Mouse (Mus musculus) forebrain, embryonic 16.5 days (tissue): ENCODE measurements around the gene Arhgdib. TPM values are rescaled to one million over a fixed set of nuclear protein-coding genes. Genes with fewer than 3 reads are reported as not detected.

ENCODE experiments used
- ATAC-seq: fragments of 200-750 bp; cut with Nextera tagmentation; 2 replicates; pipeline ENCODE4 v1.8.0; 2017; ENCODE audit warnings: mild to moderate bottlenecking, moderate library complexity
- H3K27ac ChIP-seq: fragments of 300-500 bp; sonication (generic); 2 replicates; pipeline ENCODE4 v1.5.1; 2014; ENCODE audit warnings: low read length, control low read depth
- H3K27me3 ChIP-seq: fragments of 300-500 bp; sonication (generic); replicated peaks from 2 replicates; pipeline ENCODE4 v1.6.1; 2014; ENCODE audit warnings: low read length; ENCODE audit not compliant: control insufficient read depth, insufficient read depth
- H3K36me3 ChIP-seq: fragments of 300-500 bp; sonication (generic); 2 replicates; pipeline ENCODE4 v1.6.1; 2014; ENCODE audit not compliant: control insufficient read depth, insufficient read depth
- H3K4me1 ChIP-seq: fragments of 300-500 bp; sonication (generic); replicated peaks from 2 replicates; pipeline ENCODE4 v1.6.1; 2014; ENCODE audit warnings: low read length; ENCODE audit not compliant: control insufficient read depth, insufficient read depth
- H3K4me2 ChIP-seq: fragments of 300-500 bp; sonication (generic); 2 replicates; pipeline ENCODE4 v1.6.1; 2014; ENCODE audit warnings: mild to moderate bottlenecking, low read length, control low read depth
- H3K4me3 ChIP-seq: fragments of 300-500 bp; sonication (generic); replicated peaks from 2 replicates; pipeline ENCODE4 v1.5.1; 2014; ENCODE audit warnings: mild to moderate bottlenecking, low read length, control low read depth
- H3K9ac ChIP-seq: fragments of 300-500 bp; sonication (generic); replicated peaks from 2 replicates; pipeline ENCODE4 v1.6.1; 2014; ENCODE audit warnings: low read depth, low read length, control low read depth
- H3K9me3 ChIP-seq: fragments of 300-500 bp; sonication (generic); 2 replicates; pipeline ENCODE4 v1.6.1; 2016; ENCODE audit warnings: low read length; ENCODE audit not compliant: control insufficient read depth
- WGBS: fragments of 180-500 bp; shearing (Covaris S2); extraction: QIAGEN DNeasy Blood & Tissue Kit; methylation state at CpG from one replicate; pipeline ENCODE4 v1.1.7; 2014; 5-methylcytosine and 5-hydroxymethylcytosine counted together
- polyA plus RNA-seq: library from polyadenylated mRNA; unstranded; fragments of >200 nt; fragmentation: Nextera tagmentation; extraction: Ambion mirVana; gene quantifications from 2 replicates; pipeline ENCODE4 v1.2.1, GENCODE M21; 2015

The Arhgdib gene
- polyA plus RNA-seq, 1 experiment from 2014 or later: 18.5 TPM

DNA sequence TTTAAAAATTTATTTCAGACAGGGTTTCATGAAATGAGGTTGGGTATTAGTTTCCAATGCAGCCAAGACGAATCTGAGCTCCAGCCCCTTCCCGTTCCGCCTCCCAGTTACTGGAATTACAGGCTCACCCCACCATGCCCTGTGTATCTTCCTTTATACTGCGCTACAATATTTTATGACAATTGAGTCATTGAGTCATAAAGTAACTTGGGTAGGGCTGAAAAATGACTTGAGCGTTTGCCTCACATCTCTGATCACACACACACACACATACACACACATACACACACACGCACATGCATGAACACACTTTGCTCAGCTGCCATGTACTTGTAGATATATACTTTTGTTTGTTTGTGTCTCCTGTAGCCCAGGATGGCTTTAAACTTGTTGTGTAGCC is 27.5 kb downstream of the Arhgdib start:
- H3K27me3 ChIP-seq: no peaks in the 10 kb centered on the region
- no peak overlapping the region for H3K4me2 ChIP-seq
- no peaks in the 10 kb centered on the region for H3K9me3 ChIP-seq
- H3K27ac ChIP-seq: no peak overlapping the region
- no peak overlapping the region for H3K4me3 ChIP-seq
- H3K4me1 ChIP-seq: peaks cover 8% of the 10 kb centered on the region
- H3K9ac ChIP-seq: no peak overlapping the region
- 92% methylated on average over 6 of the region's 6 CpGs for WGBS
- H3K36me3 ChIP-seq: no peaks in the 10 kb centered on the region
- no peak for ATAC-seq

DNA sequence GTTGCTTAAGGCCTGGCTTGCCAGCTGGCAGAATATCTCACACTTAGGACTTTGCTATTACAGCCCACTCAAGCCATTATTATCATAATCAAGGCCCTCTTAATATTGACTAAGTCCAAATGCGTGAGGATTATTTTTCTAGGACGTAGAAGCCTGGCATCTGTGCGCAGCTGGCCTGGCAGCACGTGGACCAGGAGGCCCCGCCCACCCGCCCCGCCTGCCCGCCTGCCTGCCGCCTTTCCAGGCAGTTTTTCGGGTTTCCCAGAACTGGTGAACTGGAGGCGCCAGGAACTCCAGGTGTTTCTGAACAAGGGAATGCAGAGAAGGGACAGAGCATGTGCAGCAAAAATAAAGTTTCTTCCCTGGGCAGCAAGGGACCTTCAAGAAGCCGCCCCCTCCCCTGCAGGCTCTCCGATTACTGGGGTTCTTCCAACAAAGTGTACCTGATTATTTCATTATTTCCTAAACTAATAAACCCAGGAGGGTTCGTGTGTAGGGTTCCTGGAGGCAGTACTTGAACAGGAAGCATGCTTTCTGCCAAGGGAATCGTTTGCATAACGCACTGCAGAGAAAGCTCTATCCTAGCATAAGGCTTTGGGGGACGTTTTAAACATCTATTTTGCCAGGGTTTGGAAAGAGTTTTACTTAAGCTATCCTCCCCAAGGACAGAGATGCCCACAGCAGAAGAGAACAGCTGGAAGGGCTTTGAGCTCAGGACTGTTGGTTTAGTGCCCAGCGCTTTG is 28.1 kb downstream of the Arhgdib start:
- H3K9ac ChIP-seq: no peak overlapping the region
- H3K4me3 ChIP-seq: no peak overlapping the region
- no peak overlapping the region for H3K27ac ChIP-seq
- peak; percentile 76 for ATAC-seq
- WGBS: 15% methylated on average over 18 of the region's 18 CpGs
- peaks cover 8% of the 10 kb centered on the region for H3K4me1 ChIP-seq
- no peaks in the 10 kb centered on the region for H3K27me3 ChIP-seq
- no peaks in the 10 kb centered on the region for H3K9me3 ChIP-seq
- H3K36me3 ChIP-seq: no peaks in the 10 kb centered on the region
- H3K4me2 ChIP-seq: peak overlapping the region; percentile 37

DNA sequence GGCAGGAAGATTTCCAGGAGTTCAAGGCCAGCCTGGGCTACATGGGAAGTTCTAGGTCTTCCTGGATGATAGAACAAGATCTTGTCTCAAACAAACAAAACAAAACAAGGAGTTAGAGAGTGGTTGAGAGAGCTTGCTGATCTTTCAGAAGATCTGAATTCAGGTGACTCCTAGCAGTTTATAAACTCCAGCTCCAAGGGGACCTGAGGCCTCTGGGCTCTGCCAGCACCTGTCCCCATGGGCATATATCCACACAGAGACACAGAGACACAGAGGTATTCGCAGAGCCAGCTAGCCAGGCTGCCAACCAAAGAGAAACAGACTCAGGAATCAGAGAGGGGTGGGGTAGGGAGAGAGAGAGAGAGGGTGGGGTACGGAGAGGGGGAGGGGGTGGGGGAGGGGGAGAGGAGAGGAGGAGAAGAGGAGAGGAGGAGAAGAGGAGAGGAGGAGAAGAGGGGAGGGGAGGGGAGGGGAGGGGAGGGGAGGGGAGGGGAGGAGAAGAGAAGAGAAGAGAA is 28.9 kb downstream of the Arhgdib start:
- H3K27ac ChIP-seq: no peak overlapping the region
- ATAC-seq: peak; percentile 54; the same call in 1 of the 2 replicates
- 58% methylated on average over 1 of the region's 2 CpGs for WGBS
- H3K4me1 ChIP-seq: peaks cover 8% of the 10 kb centered on the region
- H3K36me3 ChIP-seq: no peaks in the 10 kb centered on the region
- no peaks in the 10 kb centered on the region for H3K9me3 ChIP-seq
- H3K27me3 ChIP-seq: no peaks in the 10 kb centered on the region
- no peak overlapping the region for H3K4me3 ChIP-seq
- no peak overlapping the region for H3K4me2 ChIP-seq
- H3K9ac ChIP-seq: no peak overlapping the region

DNA sequence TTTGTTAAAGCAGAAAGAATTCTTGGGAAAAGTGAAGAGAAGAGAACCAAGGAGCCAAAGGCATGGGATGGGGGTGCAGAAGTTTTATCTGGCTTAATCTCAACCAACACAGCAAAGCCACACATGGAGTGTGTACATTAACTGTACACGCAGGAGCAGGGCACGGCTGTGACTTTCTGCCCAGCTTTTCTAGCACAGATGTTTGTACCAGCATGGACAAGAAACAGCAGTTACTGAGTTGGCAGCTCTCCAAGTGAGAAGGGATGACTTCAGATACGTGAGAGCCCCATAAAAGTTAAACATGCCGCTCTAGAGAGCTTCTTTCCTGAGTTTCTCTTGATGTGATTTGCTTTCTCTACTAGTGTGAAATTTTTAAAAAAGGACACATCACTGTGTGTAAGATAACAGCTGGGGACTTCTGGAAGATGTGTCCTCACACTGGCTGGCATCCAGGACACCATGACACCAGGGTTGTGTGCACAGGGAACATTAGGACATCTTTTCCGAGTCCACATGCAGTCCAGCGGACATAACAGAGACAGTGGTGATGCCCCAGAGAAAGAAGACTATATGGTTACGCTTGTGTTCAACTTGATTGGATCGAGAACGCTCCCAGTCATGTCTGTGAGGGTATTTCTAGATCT is 31.3 kb downstream of the Arhgdib start:
- Histone ChIP-seq H3K4me2 (no peak overlapping the region), H3K9ac (no peak overlapping the region), H3K9me3 (no peaks in the 10 kb centered on the region), H3K27ac (no peak overlapping the region), H3K27me3 (no peaks in the 10 kb centered on the region), H3K4me1 (peaks cover 8% of the 10 kb centered on the region), H3K4me3 (no peak overlapping the region), H3K36me3 (no peaks in the 10 kb centered on the region)
- no peak for ATAC-seq
- 76% methylated on average over 9 of the region's 9 CpGs for whole genome bisulfite sequencing

DNA sequence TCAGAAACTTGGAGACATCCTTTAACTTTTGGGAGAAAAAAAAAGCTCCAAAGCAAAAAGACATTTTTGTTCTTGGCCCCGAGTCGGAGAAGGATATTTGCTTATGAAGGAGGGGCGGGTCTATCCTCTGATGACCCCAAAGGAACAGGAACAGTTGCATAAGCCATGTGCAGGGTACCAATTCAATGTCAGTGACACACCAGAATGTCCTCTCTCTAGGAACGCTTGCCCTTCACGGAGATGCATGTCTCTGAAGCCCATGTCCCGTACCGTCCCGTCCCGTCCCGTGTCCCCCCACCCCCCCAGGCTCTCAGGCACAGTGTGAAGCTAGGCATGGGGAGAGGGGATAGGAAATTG is 34.8 kb downstream of the Arhgdib start:
- H3K27ac ChIP-seq: no peak overlapping the region
- H3K4me1 ChIP-seq: no peaks in the 10 kb centered on the region
- H3K9ac ChIP-seq: no peak overlapping the region
- no peaks in the 10 kb centered on the region for H3K36me3 ChIP-seq
- H3K4me3 ChIP-seq: no peak overlapping the region
- 80% methylated on average over 10 of the region's 10 CpGs for WGBS
- H3K9me3 ChIP-seq: no peaks in the 10 kb centered on the region
- no peak for ATAC-seq
- H3K27me3 ChIP-seq: no peaks in the 10 kb centered on the region
- no peak overlapping the region for H3K4me2 ChIP-seq

DNA sequence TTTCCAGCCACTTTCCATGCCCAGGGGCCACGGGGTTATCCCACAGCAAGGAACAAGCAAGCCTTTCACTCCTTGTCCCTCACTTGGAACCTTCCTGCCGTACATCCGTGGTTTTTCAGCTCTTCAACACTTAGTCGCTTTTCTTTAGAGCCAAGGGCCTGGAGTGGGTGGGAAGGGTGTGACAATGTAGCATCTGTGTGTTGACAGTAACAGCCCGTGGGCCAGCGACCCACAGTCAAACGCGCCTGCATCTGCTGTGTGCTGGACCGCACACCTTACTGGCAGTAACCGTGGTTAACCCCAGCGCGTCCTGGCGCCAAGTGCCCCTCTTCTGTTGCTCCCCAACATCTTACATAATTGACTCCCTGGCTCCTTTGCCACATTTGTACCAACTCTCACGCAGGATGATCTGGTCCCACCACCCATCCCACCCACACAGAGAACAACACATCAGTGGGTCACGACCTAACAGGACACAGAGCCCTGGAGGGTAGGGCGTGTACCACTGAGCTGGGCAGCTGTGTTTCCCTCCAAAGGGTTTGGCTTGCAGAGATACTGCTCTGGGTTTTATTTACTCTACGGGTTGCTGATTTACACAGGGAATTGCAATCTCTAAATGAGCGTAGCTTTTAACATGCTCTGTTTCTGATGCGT is 35.3 kb downstream of the Arhgdib start:
- 89% methylated on average over 19 of the region's 19 CpGs for WGBS
- H3K36me3 ChIP-seq: no peaks in the 10 kb centered on the region
- H3K9me3 ChIP-seq: no peaks in the 10 kb centered on the region
- no peak overlapping the region for H3K27ac ChIP-seq
- no peaks in the 10 kb centered on the region for H3K27me3 ChIP-seq
- no peaks in the 10 kb centered on the region for H3K4me1 ChIP-seq
- no peak overlapping the region for H3K9ac ChIP-seq
- ATAC-seq: no peak
- no peak overlapping the region for H3K4me2 ChIP-seq
- no peak overlapping the region for H3K4me3 ChIP-seq

DNA sequence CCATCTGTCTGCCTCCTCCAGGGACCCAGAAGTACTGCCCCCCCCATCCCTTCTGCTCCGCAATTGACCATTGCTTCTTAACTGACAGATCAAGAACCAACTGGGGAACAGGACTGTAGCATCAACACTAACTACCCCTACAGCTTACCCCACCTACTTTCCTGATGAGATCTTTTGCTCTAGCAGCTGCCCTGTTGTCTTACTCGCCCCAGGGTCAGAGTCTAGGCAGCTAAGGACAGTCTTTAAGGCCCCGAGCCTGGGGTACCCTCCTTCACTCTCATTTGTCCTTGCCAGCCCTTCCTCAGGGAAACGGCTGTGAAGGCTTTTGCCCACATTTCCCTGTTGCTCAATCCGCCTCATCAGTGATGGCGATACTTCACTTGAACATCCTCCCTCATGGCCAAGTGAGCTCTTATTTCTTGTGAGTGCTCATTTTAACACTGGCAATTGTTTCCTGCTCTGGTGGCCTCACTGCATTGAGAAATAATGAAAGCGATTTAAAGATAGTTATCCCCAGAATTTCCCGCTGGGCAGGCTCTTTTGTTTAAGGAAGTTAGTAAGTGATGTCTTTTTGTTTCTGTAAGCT is 37.7 kb downstream of the Arhgdib start:
- Histone ChIP-seq H3K9ac (no peak overlapping the region), H3K36me3 (no peaks in the 10 kb centered on the region), H3K27ac (no peak overlapping the region), H3K9me3 (no peaks in the 10 kb centered on the region), H3K4me2 (no peak overlapping the region), H3K27me3 (no peaks in the 10 kb centered on the region), H3K4me1 (no peaks in the 10 kb centered on the region), H3K4me3 (no peak overlapping the region)
- no peak for ATAC-seq
- 51% methylated on average over 8 of the region's 8 CpGs for WGBS

DNA sequence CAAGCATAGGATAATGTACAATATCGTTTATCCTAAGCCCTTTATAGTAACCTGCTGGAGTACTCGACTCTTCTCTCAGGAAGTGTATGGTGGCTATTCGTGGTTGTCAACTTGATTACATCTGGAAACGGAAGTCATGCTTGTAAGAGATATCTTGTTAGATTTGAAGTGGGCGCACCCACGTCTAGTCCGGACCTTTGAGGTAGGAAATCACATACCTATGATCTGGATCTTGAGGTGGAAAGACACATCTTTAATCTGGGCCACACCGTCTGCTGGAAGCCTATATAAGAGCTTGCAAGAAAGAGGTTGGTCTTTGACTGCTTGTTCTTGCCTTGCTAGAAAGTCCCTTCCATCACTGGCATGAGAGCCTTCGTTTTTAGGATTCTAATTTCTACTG is 39.2 kb downstream of the Arhgdib start:
- Histone ChIP-seq H3K4me2 (no peak overlapping the region), H3K27ac (no peak overlapping the region), H3K9me3 (no peaks in the 10 kb centered on the region), H3K4me3 (no peak overlapping the region), H3K27me3 (no peaks in the 10 kb centered on the region), H3K9ac (no peak overlapping the region), H3K4me1 (no peaks in the 10 kb centered on the region), H3K36me3 (no peaks in the 10 kb centered on the region)
- ATAC-seq: no peak
- WGBS: 95% methylated on average over 9 of the region's 9 CpGs

DNA sequence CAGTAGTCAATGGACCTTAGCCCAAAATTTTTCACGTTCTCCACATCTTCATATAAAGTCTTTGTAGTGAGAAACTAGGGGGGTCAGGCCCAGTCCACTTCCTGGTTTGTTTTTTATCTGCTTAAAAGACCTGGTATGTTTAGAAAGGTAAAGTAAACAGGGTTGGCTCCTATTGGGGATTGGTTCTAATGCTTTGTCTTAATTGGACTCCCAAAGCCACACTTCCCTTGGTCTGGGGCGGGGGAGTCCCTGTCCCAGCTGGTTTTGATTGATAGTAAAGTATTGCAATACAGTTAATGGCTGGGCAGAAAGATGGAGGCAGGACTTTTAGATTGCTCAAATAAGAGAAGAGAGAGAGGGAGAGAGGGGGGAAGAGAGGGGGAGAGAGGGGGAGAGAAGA is 40.7 kb downstream of the Arhgdib start:
- no peaks in the 10 kb centered on the region for H3K27me3 ChIP-seq
- no peak overlapping the region for H3K9ac ChIP-seq
- WGBS: 79% methylated on average over 2 of the region's 2 CpGs
- no peaks in the 10 kb centered on the region for H3K4me1 ChIP-seq
- H3K9me3 ChIP-seq: no peaks in the 10 kb centered on the region
- H3K4me3 ChIP-seq: no peak overlapping the region
- no peaks in the 10 kb centered on the region for H3K36me3 ChIP-seq
- no peak overlapping the region for H3K27ac ChIP-seq
- no peak for ATAC-seq
- no peak overlapping the region for H3K4me2 ChIP-seq
